Mouse (Mus musculus): ENCODE measurements around the gene Fam83f.

GRCm38 (mm10) chr15:80660963-80661362, 10.7 kb upstream of the Fam83f start:
- TF ChIP-seq CTCF (conservative IDR thresholded peaks at IDR 0.05; ENCODE audit: low read length) (no peak), POU5F1 (IDR thresholded peaks at IDR 0.05; ENCODE audit: borderline replicate concordance, low read length) (no peak), NANOG (IDR thresholded peaks at IDR 0.05; ENCODE audit: borderline replicate concordance, low read length) (no peak)
